Mouse (Mus musculus) olfactory bulb, adult 2 months (tissue): ENCODE results near the gene Pmfbp1.

Experiments used
- CTCF ChIP-seq: fragments of 200-500 bp; IDR thresholded peaks from 2 replicates; pipeline ENCODE4 v1.5.1; 2012; ENCODE audit warnings: low read depth, mild to moderate bottlenecking, low read length, moderate library complexity; ENCODE audit not compliant: insufficient read depth
- POLR2A ChIP-seq: fragments of 200-500 bp; IDR thresholded peaks from 2 replicates; pipeline ENCODE4 v1.6.1; 2012; ENCODE audit warnings: mild to moderate bottlenecking, low read depth, low read length, moderate library complexity; ENCODE audit not compliant: insufficient read depth

- no peak for TF ChIP-seq POLR2A
- no peak for TF ChIP-seq CTCF
Measured at GRCm38 (mm10) chr8:109524008-109524407, 30.2 kb downstream of the Pmfbp1 start.
